Mouse (Mus musculus) liver, postnatal 0 days (tissue): ENCODE results near the gene Celf2. TPM values are rescaled to one million over a fixed set of nuclear protein-coding genes. Genes with fewer than 3 reads are reported as not detected.

Source experiments
- ATAC-seq: fragments of 200-750 bp; cut with Nextera tagmentation; 2 replicates; pipeline ENCODE4 v1.8.0; 2017; ENCODE audit warnings: mild to moderate bottlenecking, moderate library complexity
- DNase-seq: peaks from one replicate; pipeline ENCODE4 v3.0.0-alpha.2; 2016
- H3K27ac ChIP-seq: fragments of 300-500 bp; sonication (generic); 2 replicates; pipeline ENCODE4 v1.5.1; 2014; ENCODE audit warnings: antibody characterized with exemption, moderate library complexity, mild to moderate bottlenecking, low read depth
- H3K27me3 ChIP-seq: fragments of 300-500 bp; sonication (generic); 2 replicates; pipeline ENCODE4 v1.6.1; 2014; ENCODE audit warnings: low read length, control low read depth, mixed read lengths; ENCODE audit not compliant: insufficient read depth
- H3K36me3 ChIP-seq: fragments of 300-500 bp; sonication (generic); replicated peaks from 2 replicates; pipeline ENCODE4 v1.6.1; 2014; ENCODE audit warnings: mild to moderate bottlenecking, control low read depth, low read length, moderate library complexity, mixed read lengths; ENCODE audit not compliant: insufficient read depth
- H3K4me1 ChIP-seq: fragments of 300-500 bp; sonication (generic); 2 replicates; pipeline ENCODE4 v1.6.1; 2014; ENCODE audit warnings: antibody characterized with exemption, mild to moderate bottlenecking, control low read depth; ENCODE audit not compliant: insufficient read depth
- H3K4me2 ChIP-seq: fragments of 300-500 bp; sonication (generic); 2 replicates; pipeline ENCODE4 v1.6.1; 2014; ENCODE audit warnings: low read depth, mild to moderate bottlenecking, low read length, moderate library complexity, mixed read lengths
- H3K4me3 ChIP-seq: fragments of 300-500 bp; sonication (generic); 2 replicates; pipeline ENCODE4 v1.5.1; 2014; ENCODE audit warnings: low read depth, low read length
- H3K9ac ChIP-seq: fragments of 300-500 bp; sonication (generic); replicated peaks from 2 replicates; pipeline ENCODE4 v1.6.1; 2014; ENCODE audit warnings: mild to moderate bottlenecking, moderate library complexity
- H3K9me3 ChIP-seq: fragments of 300-500 bp; sonication (generic); 2 replicates; pipeline ENCODE4 v1.6.1; 2016; ENCODE audit warnings: mild to moderate bottlenecking, control low read depth, low read length, mixed read lengths
- CTCF ChIP-seq: sonication (generic); IDR thresholded peaks from 2 replicates; pipeline ENCODE4 v1.5.1; 2016; ENCODE audit warnings: antibody characterized with exemption, low read depth
- EP300 ChIP-seq: IDR thresholded peaks from 2 replicates; pipeline ENCODE4 v1.6.1; 2016; ENCODE audit warnings: antibody characterized with exemption, low read depth, mild to moderate bottlenecking
- WGBS: fragments of 180-500 bp; shearing (Covaris S2); extraction: QIAGEN DNeasy Blood & Tissue Kit; methylation state at CpG from one replicate; pipeline ENCODE4 v1.1.7; 2014; ENCODE audit not compliant: insufficient replicate concordance; 5-methylcytosine and 5-hydroxymethylcytosine counted together
- polyA plus RNA-seq: library from polyadenylated mRNA; unstranded; fragments of >200 nt; fragmentation: Nextera tagmentation; extraction: Ambion mirVana; gene quantifications from 2 replicates; pipeline ENCODE4 v1.2.1, GENCODE M21; 2015

The Celf2 gene
- polyA plus RNA-seq, 1 experiment from 2014 or later, result 13.5 TPM

DNA sequence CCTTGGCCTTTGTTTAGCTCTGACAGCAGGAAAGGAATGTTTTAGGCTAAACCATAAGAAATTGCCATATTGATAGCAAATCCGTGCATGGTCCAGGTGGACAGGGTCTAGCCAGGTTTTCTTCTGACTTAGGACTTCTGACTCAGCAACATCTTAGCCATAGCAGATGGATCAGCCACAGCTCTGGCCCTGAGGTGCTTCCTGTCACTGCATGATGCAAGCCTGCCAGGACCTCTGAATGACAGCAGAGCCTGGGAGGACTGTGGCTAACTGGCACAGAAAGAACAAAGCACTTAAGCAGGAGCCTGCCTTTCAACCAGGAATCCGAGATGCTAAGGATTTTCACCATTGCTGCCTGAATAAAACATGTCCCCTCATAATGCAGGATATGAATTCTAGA lies 507.4 kb downstream of the Celf2 start:
- no peak for TF ChIP-seq CTCF
- TF ChIP-seq EP300, result no peak
- WGBS, result 45% methylated on average over 2 of the region's 2 CpGs
- H3K4me1 ChIP-seq, result no peaks in the 10 kb centered on the region
- DNase-seq (no peak), ATAC-seq (no peak)
- no peak overlapping the region for H3K4me3 ChIP-seq
- no peak overlapping the region for H3K27ac ChIP-seq
- H3K9ac ChIP-seq, result no peak overlapping the region
- no peaks in the 10 kb centered on the region for H3K9me3 ChIP-seq
- H3K36me3 ChIP-seq, result no peaks in the 10 kb centered on the region
- no peak overlapping the region for H3K4me2 ChIP-seq
- H3K27me3 ChIP-seq, result no peaks in the 10 kb centered on the region

DNA sequence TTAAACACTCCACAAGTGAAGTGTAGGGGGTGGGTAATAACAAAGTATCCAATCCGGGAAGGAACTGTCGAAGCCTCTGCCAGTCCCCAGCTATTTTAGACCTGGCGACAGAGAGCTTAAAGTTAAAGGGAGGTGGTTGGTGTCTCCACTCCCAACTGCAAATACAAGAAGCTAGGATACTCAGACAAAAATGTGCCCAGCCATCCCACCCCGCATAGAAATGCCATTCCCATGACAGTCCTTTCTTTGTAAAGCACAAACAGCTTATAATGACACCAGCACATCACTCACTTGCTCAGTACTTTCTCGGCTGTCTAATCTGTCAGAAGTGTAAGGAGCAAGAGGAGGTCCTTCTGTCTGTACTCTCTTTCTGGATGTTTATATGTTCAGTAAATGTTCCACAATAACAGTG lies 518.3 kb downstream of the Celf2 start:
- H3K4me2 ChIP-seq, result no peak overlapping the region
- H3K4me1 ChIP-seq, result no peaks in the 10 kb centered on the region
- no peak overlapping the region for H3K27ac ChIP-seq
- ATAC-seq (no peak), DNase-seq (no peak)
- WGBS, result 78% methylated on average over 5 of the region's 5 CpGs
- H3K27me3 ChIP-seq, result no peaks in the 10 kb centered on the region
- H3K9ac ChIP-seq, result no peak overlapping the region
- TF ChIP-seq EP300, result no peak
- TF ChIP-seq CTCF, result no peak
- H3K4me3 ChIP-seq, result no peak overlapping the region
- H3K9me3 ChIP-seq, result no peaks in the 10 kb centered on the region
- H3K36me3 ChIP-seq, result no peaks in the 10 kb centered on the region

DNA sequence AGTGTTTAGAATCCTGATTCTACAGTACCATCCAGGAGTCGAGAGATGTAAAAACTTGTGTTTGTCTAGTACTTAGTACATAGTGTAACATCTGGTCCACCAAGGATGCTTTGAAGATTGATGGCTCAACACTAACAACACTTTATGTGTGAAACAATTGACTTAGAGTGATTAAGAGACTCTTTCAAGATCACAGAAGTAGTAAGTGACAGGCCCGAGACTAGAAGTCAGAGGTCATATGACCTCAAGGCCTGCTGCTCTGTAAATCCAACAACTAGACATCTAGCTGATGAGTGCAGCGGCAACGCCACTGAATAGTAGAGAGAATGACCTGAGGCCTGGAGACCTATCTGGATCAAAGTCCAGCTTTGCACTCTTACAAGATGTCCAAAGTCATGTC lies 523.7 kb downstream of the Celf2 start:
- WGBS, result 71% methylated on average over 4 of the region's 4 CpGs

DNA sequence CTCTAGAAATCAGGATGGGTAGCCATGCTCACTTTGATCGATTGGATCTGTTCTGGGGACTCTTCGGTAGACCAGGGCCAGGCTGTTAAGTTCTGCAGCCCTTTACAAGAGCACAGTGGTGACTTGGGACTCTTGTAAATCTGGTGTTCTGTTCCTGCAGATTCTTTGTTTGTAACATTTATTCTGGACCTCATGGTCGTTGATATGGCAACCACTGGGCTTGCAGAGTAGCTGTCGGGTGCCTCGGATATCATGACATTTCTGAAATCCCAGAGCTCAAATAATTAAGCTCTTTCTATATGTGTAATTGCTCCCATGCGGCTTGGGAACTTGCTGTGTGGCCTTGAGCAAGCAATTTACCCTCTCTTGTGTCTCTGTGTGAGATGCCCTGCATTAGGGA lies 525.5 kb downstream of the Celf2 start:
- ATAC-seq (no peak), DNase-seq (no peak)
- Histone ChIP-seq H3K9me3 (no peaks in the 10 kb centered on the region), H3K27ac (no peak overlapping the region), H3K36me3 (no peaks in the 10 kb centered on the region), H3K9ac (no peak overlapping the region), H3K4me2 (no peak overlapping the region), H3K27me3 (no peaks in the 10 kb centered on the region), H3K4me1 (no peaks in the 10 kb centered on the region), H3K4me3 (no peak overlapping the region)
- TF ChIP-seq CTCF (no peak), EP300 (no peak)
- WGBS, result 73% methylated on average over 6 of the region's 6 CpGs

More for the DNA sequence above, 523.7 kb downstream of the Celf2 start:
- DNase-seq (no peak), ATAC-seq (no peak)
- Histone ChIP-seq H3K4me1 (no peaks in the 10 kb centered on the region), H3K4me3 (no peak overlapping the region), H3K4me2 (no peak overlapping the region), H3K9me3 (no peaks in the 10 kb centered on the region), H3K27me3 (no peaks in the 10 kb centered on the region), H3K9ac (no peak overlapping the region), H3K36me3 (no peaks in the 10 kb centered on the region), H3K27ac (no peak overlapping the region)
- TF ChIP-seq CTCF (no peak), EP300 (no peak)

DNA sequence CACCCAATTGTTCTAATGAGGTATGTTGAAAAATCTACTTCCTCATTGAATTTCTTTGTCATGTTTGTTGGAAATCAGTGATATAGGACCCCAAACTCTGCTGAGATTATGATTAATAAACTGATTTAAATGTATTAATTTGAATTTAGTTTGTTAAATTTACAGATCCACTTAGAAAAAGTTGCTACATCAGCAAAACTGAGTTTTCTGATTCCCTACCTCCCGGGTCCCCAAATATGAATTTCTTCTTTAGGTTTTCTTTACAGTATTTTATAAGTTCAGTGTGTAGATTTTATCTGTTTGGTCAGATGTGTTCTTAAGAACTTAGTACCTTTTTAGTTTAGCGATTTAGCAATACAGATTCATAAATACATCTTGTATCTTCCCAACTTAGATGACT lies 533.1 kb downstream of the Celf2 start:
- no peak for TF ChIP-seq EP300
- TF ChIP-seq CTCF, result no peak
- no peak overlapping the region for H3K27ac ChIP-seq
- no peaks in the 10 kb centered on the region for H3K4me1 ChIP-seq
- ATAC-seq (no peak), DNase-seq (no peak)
- no peaks in the 10 kb centered on the region for H3K36me3 ChIP-seq
- no peaks in the 10 kb centered on the region for H3K27me3 ChIP-seq
- H3K4me3 ChIP-seq, result no peak overlapping the region
- H3K9ac ChIP-seq, result no peak overlapping the region
- H3K9me3 ChIP-seq, result no peaks in the 10 kb centered on the region
- 74% methylated on average over 2 of the region's 2 CpGs for WGBS
- H3K4me2 ChIP-seq, result no peak overlapping the region

DNA sequence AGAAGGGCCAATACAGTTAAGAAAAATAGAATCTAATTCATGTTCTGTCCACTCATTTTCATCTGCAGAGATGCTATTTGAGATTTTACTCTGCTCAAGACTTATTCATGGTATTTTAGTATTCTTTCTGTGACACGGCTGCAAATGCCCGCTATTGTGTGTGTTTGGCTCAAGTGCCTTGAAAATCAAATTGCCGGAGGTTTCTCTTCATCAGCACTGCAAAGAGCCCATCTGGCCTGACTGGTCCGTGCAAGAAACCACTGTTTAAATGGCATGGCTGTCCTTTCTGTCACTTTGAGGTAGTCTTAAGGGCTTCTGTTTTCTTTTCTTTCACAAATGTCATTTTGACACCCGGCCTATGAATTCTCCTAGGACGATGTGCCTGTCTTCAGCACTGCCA lies 540.1 kb downstream of the Celf2 start:
- DNase-seq, result no peak
- ATAC-seq, result no peak
- no peak overlapping the region for H3K9ac ChIP-seq
- no peak overlapping the region for H3K4me2 ChIP-seq
- TF ChIP-seq EP300 (no peak), CTCF (no peak)
- H3K27me3 ChIP-seq, result no peaks in the 10 kb centered on the region
- no peak overlapping the region for H3K27ac ChIP-seq
- H3K9me3 ChIP-seq, result no peaks in the 10 kb centered on the region
- H3K4me3 ChIP-seq, result no peak overlapping the region
- WGBS, result 79% methylated on average over 6 of the region's 6 CpGs
- H3K4me1 ChIP-seq, result no peaks in the 10 kb centered on the region
- no peaks in the 10 kb centered on the region for H3K36me3 ChIP-seq

DNA sequence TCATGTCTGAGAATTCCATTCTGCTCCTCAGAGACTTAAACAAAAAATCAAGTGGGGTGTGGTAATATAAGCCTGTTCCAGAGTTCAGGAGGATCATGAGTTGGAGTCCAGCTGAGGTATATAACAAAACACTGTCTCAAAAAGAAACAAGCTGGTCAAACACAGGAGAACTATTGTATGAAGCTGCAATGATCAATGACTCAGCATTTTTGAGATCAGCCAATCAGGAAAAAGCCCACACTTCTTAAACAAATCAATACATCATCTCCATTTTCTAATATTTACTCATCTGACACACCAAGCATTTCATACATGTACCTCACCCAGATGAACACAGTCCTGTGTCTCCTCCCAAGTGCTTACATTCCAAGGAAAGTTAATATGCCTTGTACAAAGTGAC lies 544.1 kb downstream of the Celf2 start:
- no peak overlapping the region for H3K9ac ChIP-seq
- no peak overlapping the region for H3K27ac ChIP-seq
- H3K4me3 ChIP-seq, result no peak overlapping the region
- H3K9me3 ChIP-seq, result no peaks in the 10 kb centered on the region
- H3K27me3 ChIP-seq, result no peaks in the 10 kb centered on the region
- DNase-seq (no peak), ATAC-seq (no peak)
- H3K36me3 ChIP-seq, result no peaks in the 10 kb centered on the region
- no peaks in the 10 kb centered on the region for H3K4me1 ChIP-seq
- no peak overlapping the region for H3K4me2 ChIP-seq
- TF ChIP-seq EP300, result no peak
- TF ChIP-seq CTCF, result no peak
